Mouse (Mus musculus) cortical plate, adult 2 months (tissue): ENCODE measurements at regions not wholly inside any gene's neighbourhood (a gene's known extent, or its start where the extent isn't known, plus 50 kb on each side); places are given as distances from the start of the nearest gene placed in this dataset.

Experiments
- H3K27ac ChIP-seq: fragments of 200-500 bp; 2 replicates; pipeline ENCODE4 v1.5.1; 2012; ENCODE audit warnings: low read length, control low read depth, inconsistent platforms; ENCODE audit not compliant: insufficient read depth
- H3K4me1 ChIP-seq: fragments of 200-500 bp; 2 replicates; pipeline ENCODE4 v1.6.1; 2011; ENCODE audit warnings: low read length; ENCODE audit not compliant: control insufficient read depth, insufficient read depth
- H3K4me3 ChIP-seq: fragments of 200-500 bp; 2 replicates; pipeline ENCODE4 v1.5.1; 2011; ENCODE audit warnings: mild to moderate bottlenecking, low read length, control low read depth; ENCODE audit not compliant: insufficient read depth
- CTCF ChIP-seq: fragments of 200-500 bp; IDR thresholded peaks from 2 replicates; pipeline ENCODE4 v1.5.1; 2011; ENCODE audit warnings: mild to moderate bottlenecking, control low read depth, low read length; ENCODE audit not compliant: insufficient read depth; ENCODE audit errors: extremely low read depth
- POLR2A ChIP-seq: fragments of 200-500 bp; IDR thresholded peaks from 2 replicates; pipeline ENCODE4 v1.6.1; 2011; ENCODE audit warnings: mild to moderate bottlenecking, low read length, control low read depth; ENCODE audit not compliant: insufficient read depth; ENCODE audit errors: extremely low read depth

DNA sequence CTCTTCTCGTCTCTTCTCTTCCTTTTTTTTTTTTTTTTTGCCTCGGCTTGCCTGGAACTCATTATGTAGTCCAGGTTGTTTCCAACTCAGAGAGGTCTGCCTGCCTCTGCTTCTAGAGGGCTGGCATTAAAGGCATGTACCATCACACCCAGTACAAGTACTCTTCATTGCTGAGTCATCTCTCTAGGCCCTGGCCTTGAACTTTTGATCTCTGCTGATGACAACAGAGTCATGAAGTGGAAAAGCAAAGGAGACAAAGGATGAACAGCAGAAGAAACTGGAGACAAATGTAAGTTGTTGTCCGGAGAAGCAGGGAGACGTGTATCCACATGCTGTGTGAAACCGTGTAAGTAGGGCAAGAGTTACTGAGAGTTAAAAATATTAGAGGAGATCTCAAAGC lies 103.7 kb downstream of the Zfp706 start:
- no peak overlapping the region for H3K27ac ChIP-seq
- TF ChIP-seq POLR2A (no peak), CTCF (no peak)

DNA sequence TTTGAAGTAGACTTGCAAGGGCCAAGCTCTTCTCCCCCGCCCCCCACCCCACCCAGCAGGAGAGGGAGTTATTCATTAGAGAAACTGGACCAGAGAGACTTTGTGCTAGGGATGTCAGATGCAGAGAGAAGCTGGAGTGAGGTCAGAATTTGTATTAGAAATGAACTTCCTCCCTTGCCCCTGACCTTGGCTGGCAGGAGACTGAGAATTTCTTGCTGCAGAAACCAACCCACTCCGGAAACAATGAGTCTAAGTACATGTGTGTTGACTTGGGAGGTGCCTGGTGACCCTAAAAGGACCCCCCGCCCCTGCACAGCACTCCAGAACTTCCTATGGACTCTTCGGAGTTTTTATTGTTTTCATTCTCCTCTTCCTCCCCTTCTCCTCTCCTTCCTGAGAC lies 104.3 kb downstream of the Zfp706 start:
- TF ChIP-seq POLR2A (no peak), CTCF (no peak)
- H3K4me1 ChIP-seq = peaks cover 15% of the 10 kb centered on the region
- H3K27ac ChIP-seq = no peak overlapping the region
- no peak overlapping the region for H3K4me3 ChIP-seq

More for the DNA sequence above, 103.7 kb downstream of the Zfp706 start:
- no peak overlapping the region for H3K4me3 ChIP-seq
- H3K4me1 ChIP-seq = peaks cover 15% of the 10 kb centered on the region

DNA sequence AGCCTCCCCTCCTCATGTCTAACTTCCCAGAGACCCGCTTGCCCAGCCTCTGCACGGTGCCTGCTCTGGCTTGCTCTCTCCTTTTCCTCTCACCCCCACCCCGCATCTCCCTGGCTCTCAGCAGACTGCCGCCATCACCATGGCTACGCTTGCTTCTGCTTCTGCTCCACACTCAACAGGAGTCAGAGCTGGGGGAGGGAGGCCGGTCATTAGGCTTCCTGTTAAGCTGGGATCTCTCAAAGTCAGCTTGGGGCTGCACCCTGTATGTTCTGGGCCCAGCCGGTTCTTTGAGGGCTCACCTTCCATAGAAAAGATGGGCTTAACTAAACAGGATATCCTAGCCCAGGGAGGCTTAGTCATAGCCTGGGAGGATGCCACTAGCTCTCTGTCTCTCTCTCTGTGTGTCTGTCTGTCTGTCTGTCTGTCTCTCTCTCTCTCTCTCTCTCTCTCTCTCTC lies 105.7 kb downstream of the Zfp706 start:
- H3K4me1 ChIP-seq = peaks cover 15% of the 10 kb centered on the region
- TF ChIP-seq POLR2A (no peak), CTCF (no peak)
- no peak overlapping the region for H3K4me3 ChIP-seq
- H3K27ac ChIP-seq = no peak overlapping the region

DNA sequence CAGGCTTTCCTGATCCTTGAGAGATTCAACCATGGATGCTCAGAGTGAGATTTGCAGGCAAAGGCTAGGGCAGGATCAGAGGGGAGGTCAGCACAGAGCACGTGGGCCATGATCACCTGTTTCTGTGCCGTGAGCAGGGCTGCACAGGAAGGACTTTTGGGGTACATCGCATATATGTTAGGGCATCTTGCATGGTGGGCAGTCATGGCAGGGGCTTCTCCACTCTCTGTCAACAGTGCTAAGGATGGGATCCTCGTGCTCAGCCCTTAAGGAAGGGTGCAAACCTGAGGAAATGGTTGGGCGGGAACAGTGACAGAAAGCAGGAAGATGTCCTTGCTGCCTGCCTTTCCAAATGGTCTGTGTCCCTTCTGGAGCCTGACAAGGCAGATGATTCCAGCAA lies 106.2 kb downstream of the Zfp706 start:
- TF ChIP-seq POLR2A (no peak), CTCF (no peak)
- Histone ChIP-seq H3K27ac (no peak overlapping the region), H3K4me1 (peaks cover 15% of the 10 kb centered on the region), H3K4me3 (no peak overlapping the region)

DNA sequence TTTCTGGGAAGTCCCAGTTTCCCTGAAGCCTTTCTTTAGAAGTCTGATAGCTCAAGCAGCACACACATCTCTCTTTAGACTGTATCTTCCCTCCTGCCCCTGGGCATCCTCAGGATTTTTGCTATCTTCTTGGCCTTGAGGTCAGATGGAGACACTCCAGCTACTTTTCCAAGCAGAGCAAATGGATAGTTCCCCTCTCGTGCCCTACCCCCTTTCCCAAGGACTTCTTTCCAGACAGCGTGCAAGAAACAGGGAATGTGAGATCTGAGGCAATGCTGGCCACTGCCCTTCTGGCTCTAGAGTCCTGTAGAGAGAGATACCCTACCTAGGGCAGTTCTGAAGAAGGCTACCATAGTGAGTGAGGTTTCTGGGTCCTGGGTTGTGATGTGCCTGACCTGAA lies 106.6 kb downstream of the Zfp706 start:
- Histone ChIP-seq H3K27ac (no peak overlapping the region), H3K4me3 (no peak overlapping the region), H3K4me1 (peaks cover 15% of the 10 kb centered on the region)
- no peak for TF ChIP-seq POLR2A
- TF ChIP-seq CTCF = no peak

DNA sequence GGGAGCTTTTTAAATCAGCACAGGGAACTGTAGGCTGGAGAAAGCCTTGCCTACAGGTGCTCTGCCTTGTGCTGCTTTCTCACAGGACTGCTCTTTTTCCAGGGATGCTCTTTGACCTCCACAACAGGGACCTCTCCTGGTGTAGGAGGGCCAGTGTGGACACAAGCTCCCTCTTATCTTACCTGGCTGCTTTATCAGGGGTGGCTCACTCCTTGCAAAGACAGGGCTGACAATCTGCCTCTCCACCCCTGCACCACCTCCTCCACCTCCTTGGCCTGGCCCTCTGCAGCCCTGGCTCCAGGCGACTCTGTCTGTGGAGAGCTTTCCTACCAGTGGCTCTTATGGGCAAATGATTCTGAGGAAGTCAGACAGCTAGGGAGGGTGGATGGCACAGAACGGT lies 107.7 kb downstream of the Zfp706 start:
- H3K27ac ChIP-seq = no peak overlapping the region
- H3K4me3 ChIP-seq = no peak overlapping the region
- TF ChIP-seq POLR2A = no peak
- TF ChIP-seq CTCF = no peak
- H3K4me1 ChIP-seq = peaks cover 15% of the 10 kb centered on the region

DNA sequence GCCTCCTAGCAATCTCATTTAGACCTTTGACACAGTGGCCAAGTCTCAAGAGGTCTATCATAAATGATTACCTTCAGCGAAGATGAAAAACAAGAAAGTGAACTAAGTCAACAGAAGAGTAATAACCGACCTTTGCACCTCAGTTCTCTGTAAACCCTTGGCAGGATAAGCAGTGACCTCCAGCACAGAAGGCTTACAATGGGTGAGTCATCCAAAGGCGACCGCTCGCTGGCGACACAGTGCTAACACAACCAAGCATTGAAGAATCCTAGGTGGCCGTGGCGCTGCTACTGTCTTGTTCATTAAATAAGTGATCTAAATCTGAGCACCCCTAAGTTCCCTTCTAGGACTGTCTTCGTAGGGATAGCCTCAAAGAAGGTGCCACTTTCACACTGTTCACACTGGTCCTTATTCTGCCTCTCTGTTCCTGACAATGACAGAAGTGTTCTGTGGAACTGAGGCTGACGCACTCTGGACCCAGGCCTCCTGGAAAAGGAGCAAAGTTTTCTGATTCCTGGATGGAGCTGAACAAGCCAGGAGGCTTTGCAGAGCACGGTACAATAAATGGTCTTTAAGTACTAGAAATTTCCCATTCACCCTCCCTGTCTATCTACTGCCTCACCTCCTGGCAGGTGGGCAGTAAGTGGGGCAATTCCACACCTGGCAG lies 108.6 kb downstream of the Zfp706 start:
- TF ChIP-seq POLR2A (no peak), CTCF (no peak)
- no peak overlapping the region for H3K4me3 ChIP-seq
- H3K27ac ChIP-seq = no peak overlapping the region
- peaks cover 15% of the 10 kb centered on the region for H3K4me1 ChIP-seq

DNA sequence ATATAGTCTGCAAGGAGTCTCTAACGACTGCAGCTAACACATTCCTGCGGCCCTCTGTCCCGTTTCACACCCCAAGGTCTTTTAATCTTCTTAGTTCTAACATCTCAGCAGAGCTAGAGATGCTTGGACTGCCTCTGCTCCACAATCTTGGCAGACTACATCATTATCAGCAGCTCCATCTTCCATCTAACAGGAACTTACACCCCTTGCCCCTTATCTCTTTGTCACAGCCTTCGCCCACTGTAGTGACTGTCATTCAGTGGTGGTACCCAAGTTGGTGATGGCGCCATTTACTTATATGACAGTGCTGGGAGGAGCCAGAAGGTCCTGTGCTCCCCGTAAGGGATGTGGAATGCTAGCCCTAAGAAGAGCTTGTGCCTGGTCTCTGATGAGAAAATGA lies 109.2 kb downstream of the Zfp706 start:
- Histone ChIP-seq H3K4me3 (no peak overlapping the region), H3K27ac (no peak overlapping the region), H3K4me1 (peaks cover 15% of the 10 kb centered on the region)
- TF ChIP-seq POLR2A (no peak), CTCF (no peak)

DNA sequence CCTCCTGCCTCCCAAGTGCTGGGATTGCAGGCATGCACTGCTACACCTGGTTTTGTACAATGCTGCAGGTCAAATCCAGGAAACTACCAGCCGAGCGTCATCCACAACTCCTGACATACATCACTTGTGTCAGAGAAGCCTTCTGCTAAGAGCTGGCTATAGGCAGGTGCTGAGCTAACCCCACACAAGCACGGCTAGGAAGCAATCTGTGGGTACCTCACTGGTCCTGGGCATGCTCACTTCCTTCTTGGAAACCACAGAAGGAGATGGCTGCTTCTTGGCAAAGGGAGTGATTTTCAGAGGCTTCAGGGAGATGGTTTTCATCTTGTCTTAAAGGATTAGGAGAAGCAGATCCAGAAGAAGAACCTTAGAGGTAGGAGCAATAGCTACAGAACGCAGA lies 111.3 kb downstream of the Zfp706 start:
- no peak for TF ChIP-seq POLR2A
- TF ChIP-seq CTCF = no peak

DNA sequence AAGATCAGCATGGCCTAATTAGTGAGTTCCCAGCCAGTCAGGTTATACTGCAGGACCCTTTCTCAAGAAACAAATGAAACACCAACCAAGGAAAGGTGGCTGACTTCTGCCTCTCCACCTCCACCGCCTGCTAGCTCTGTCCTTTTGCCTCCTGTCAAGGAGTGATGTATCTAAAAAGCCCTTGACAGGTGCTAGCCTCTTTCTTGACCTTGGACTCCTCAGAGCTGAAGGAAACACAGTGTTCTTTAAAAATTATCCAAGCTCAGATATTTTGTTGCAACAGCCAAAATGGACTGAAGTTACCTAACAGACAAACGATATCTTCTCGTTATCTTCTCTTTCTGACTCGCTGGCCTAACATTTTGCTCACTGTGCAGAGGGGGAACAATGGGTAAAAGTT lies 112.5 kb downstream of the Zfp706 start:
- no peak overlapping the region for H3K27ac ChIP-seq
- H3K4me1 ChIP-seq = no peaks in the 10 kb centered on the region
- TF ChIP-seq CTCF (no peak), POLR2A (no peak)
- H3K4me3 ChIP-seq = no peak overlapping the region

More for the DNA sequence above, 111.3 kb downstream of the Zfp706 start:
- Histone ChIP-seq H3K4me3 (no peak overlapping the region), H3K4me1 (peaks cover 6% of the 10 kb centered on the region), H3K27ac (no peak overlapping the region)
